Mouse (Mus musculus): Measurements from ENCODE around the gene B230217C12Rik. TPM values are rescaled to one million over a fixed set of nuclear protein-coding genes. Genes with fewer than 3 reads are reported as not detected.
"Not testable (repeated sequence)": the region's sequence is repeated elsewhere in the genome, so short reads cannot be mapped to it uniquely, and the experiment has no call there.

The B230217C12Rik gene
- polyA plus RNA-seq, 1 experiment from 2014 or later: 15.0 TPM

GRCm38 (mm10) chr11:97851601-97852000 is 11.0 kb downstream of the B230217C12Rik start:
- Histone ChIP-seq H3K27me3 (ENCODE audit: control insufficient read depth, insufficient read depth, low read length) (no peaks in the 10 kb centered on the region), H3K9ac (ENCODE audit: low read length) (no peak overlapping the region), H3K4me3 (ENCODE audit: low read depth, low read length) (no peak overlapping the region), H3K36me3 (ENCODE audit: control insufficient read depth, insufficient read depth, low read length) (no peaks in the 10 kb centered on the region), H3K4me1 (ENCODE audit: control insufficient read depth, insufficient read depth, low read length) (no peaks in the 10 kb centered on the region), H3K4me2 (ENCODE audit: low read depth) (no peak overlapping the region), H3K27ac (ENCODE audit: low read depth, low read length) (no peak overlapping the region), H3K9me3 (ENCODE audit: control insufficient read depth, low read length) (no peaks in the 10 kb centered on the region)
- 87% methylated on average over 2 of the region's 2 CpGs for WGBS
- DNase-seq (ENCODE audit: low spot score): no peak
- ATAC-seq (ENCODE audit: insufficient read depth, low FRiP score, low TSS enrichment): no peak

GRCm38 (mm10) chr11:97855473-97855872 is 14.9 kb downstream of the B230217C12Rik start:
- Histone ChIP-seq H3K27ac (ENCODE audit: low read depth, low read length) (no peak overlapping the region), H3K9ac (ENCODE audit: low read length) (no peak overlapping the region), H3K4me3 (ENCODE audit: low read depth, low read length) (no peak overlapping the region), H3K4me1 (ENCODE audit: control insufficient read depth, insufficient read depth, low read length) (no peaks in the 10 kb centered on the region), H3K9me3 (ENCODE audit: control insufficient read depth, low read length) (no peaks in the 10 kb centered on the region), H3K36me3 (ENCODE audit: control insufficient read depth, insufficient read depth, low read length) (no peaks in the 10 kb centered on the region), H3K4me2 (ENCODE audit: low read depth) (no peak overlapping the region), H3K27me3 (ENCODE audit: control insufficient read depth, insufficient read depth, low read length) (no peaks in the 10 kb centered on the region)
- ATAC-seq (ENCODE audit: insufficient read depth, low FRiP score, low TSS enrichment) (no peak), DNase-seq (ENCODE audit: low spot score) (no peak)
- 97% methylated on average over 2 of the region's 2 CpGs for WGBS

- Histone ChIP-seq H3K4me3 (ENCODE audit: low read depth, low read length) (no peak overlapping the region), H3K4me1 (ENCODE audit: control insufficient read depth, insufficient read depth, low read length) (no peaks in the 10 kb centered on the region), H3K27me3 (ENCODE audit: control insufficient read depth, insufficient read depth, low read length) (no peaks in the 10 kb centered on the region), H3K4me2 (ENCODE audit: low read depth) (no peak overlapping the region), H3K27ac (ENCODE audit: low read depth, low read length) (no peak overlapping the region), H3K36me3 (ENCODE audit: control insufficient read depth, insufficient read depth, low read length) (no peaks in the 10 kb centered on the region), H3K9me3 (ENCODE audit: control insufficient read depth, low read length) (no peaks in the 10 kb centered on the region), H3K9ac (ENCODE audit: low read length) (no peak overlapping the region)
- ATAC-seq (ENCODE audit: insufficient read depth, low FRiP score, low TSS enrichment) (no peak), DNase-seq (ENCODE audit: low spot score) (no peak)
- WGBS: 80% methylated on average over 2 of the region's 2 CpGs
Measured at GRCm38 (mm10) chr11:97862148-97862547, 21.6 kb downstream of the B230217C12Rik start.

GRCm38 (mm10) chr11:97865421-97865820 is 24.8 kb downstream of the B230217C12Rik start:
- H3K4me3 ChIP-seq (ENCODE audit: low read depth, low read length): no peak overlapping the region
- no peak overlapping the region for H3K4me2 ChIP-seq (ENCODE audit: low read depth)
- no peaks in the 10 kb centered on the region for H3K36me3 ChIP-seq (ENCODE audit: control insufficient read depth, insufficient read depth, low read length)
- no peak overlapping the region for H3K27ac ChIP-seq (ENCODE audit: low read depth, low read length)
- H3K4me1 ChIP-seq (ENCODE audit: control insufficient read depth, insufficient read depth, low read length): no peaks in the 10 kb centered on the region
- WGBS: 93% methylated on average over 5 of the region's 5 CpGs
- H3K27me3 ChIP-seq (ENCODE audit: control insufficient read depth, insufficient read depth, low read length): no peaks in the 10 kb centered on the region
- ATAC-seq (ENCODE audit: insufficient read depth, low FRiP score, low TSS enrichment) (no peak), DNase-seq (ENCODE audit: low spot score) (no peak)
- no peak overlapping the region for H3K9ac ChIP-seq (ENCODE audit: low read length)
- H3K9me3 ChIP-seq (ENCODE audit: control insufficient read depth, low read length): no peaks in the 10 kb centered on the region

GRCm38 (mm10) chr11:97866091-97866888 is 25.7 kb downstream of the B230217C12Rik start:
- Histone ChIP-seq H3K4me1 (ENCODE audit: control insufficient read depth, insufficient read depth, low read length) (no peaks in the 10 kb centered on the region), H3K27me3 (ENCODE audit: control insufficient read depth, insufficient read depth, low read length) (no peaks in the 10 kb centered on the region), H3K9me3 (ENCODE audit: control insufficient read depth, low read length) (no peaks in the 10 kb centered on the region), H3K27ac (ENCODE audit: low read depth, low read length) (no peak overlapping the region), H3K9ac (ENCODE audit: low read length) (no peak overlapping the region), H3K4me3 (ENCODE audit: low read depth, low read length) (no peak overlapping the region), H3K36me3 (ENCODE audit: control insufficient read depth, insufficient read depth, low read length) (no peaks in the 10 kb centered on the region), H3K4me2 (ENCODE audit: low read depth) (no peak overlapping the region)
- DNase-seq (ENCODE audit: low spot score) (no peak), ATAC-seq (ENCODE audit: insufficient read depth, low FRiP score, low TSS enrichment) (no peak)
- WGBS: 85% methylated on average over 3 of the region's 3 CpGs

- Histone ChIP-seq H3K4me1 (ENCODE audit: control insufficient read depth, insufficient read depth, low read length) (no peaks in the 10 kb centered on the region), H3K9ac (ENCODE audit: low read length) (no peak overlapping the region), H3K4me3 (ENCODE audit: low read depth, low read length) (no peak overlapping the region), H3K27ac (ENCODE audit: low read depth, low read length) (no peak overlapping the region), H3K36me3 (ENCODE audit: control insufficient read depth, insufficient read depth, low read length) (no peaks in the 10 kb centered on the region), H3K27me3 (ENCODE audit: control insufficient read depth, insufficient read depth, low read length) (no peaks in the 10 kb centered on the region), H3K9me3 (ENCODE audit: control insufficient read depth, low read length) (no peaks in the 10 kb centered on the region), H3K4me2 (ENCODE audit: low read depth) (no peak overlapping the region)
- DNase-seq (ENCODE audit: low spot score): no peak
- ATAC-seq (ENCODE audit: insufficient read depth, low FRiP score, low TSS enrichment): no peak
- WGBS: 88% methylated on average over 3 of the region's 3 CpGs
Measured at GRCm38 (mm10) chr11:97867591-97867990, 27.0 kb downstream of the B230217C12Rik start.

GRCm38 (mm10) chr11:97872378-97872777 is 31.8 kb downstream of the B230217C12Rik start:
- H3K27me3 ChIP-seq (ENCODE audit: control insufficient read depth, insufficient read depth, low read length); H3K27ac ChIP-seq (ENCODE audit: low read depth, low read length); H3K4me3 ChIP-seq (ENCODE audit: low read depth, low read length); H3K9me3 ChIP-seq (ENCODE audit: control insufficient read depth, low read length); DNase-seq (ENCODE audit: low spot score); H3K9ac ChIP-seq (ENCODE audit: low read length); ATAC-seq (ENCODE audit: insufficient read depth, low FRiP score, low TSS enrichment); H3K4me1 ChIP-seq (ENCODE audit: control insufficient read depth, insufficient read depth, low read length); H3K4me2 ChIP-seq (ENCODE audit: low read depth); H3K36me3 ChIP-seq (ENCODE audit: control insufficient read depth, insufficient read depth, low read length): not testable (repeated sequence)
- WGBS: 95% methylated on average over 5 of the region's 5 CpGs

GRCm38 (mm10) chr11:97874396-97874795 is 33.8 kb downstream of the B230217C12Rik start:
- Histone ChIP-seq H3K36me3 (ENCODE audit: control insufficient read depth, insufficient read depth, low read length) (no peaks in the 10 kb centered on the region), H3K4me2 (ENCODE audit: low read depth) (no peak overlapping the region), H3K27ac (ENCODE audit: low read depth, low read length) (no peak overlapping the region), H3K4me3 (ENCODE audit: low read depth, low read length) (no peak overlapping the region), H3K9me3 (ENCODE audit: control insufficient read depth, low read length) (no peaks in the 10 kb centered on the region), H3K4me1 (ENCODE audit: control insufficient read depth, insufficient read depth, low read length) (no peaks in the 10 kb centered on the region), H3K9ac (ENCODE audit: low read length) (no peak overlapping the region), H3K27me3 (ENCODE audit: control insufficient read depth, insufficient read depth, low read length) (no peaks in the 10 kb centered on the region)
- ATAC-seq (ENCODE audit: insufficient read depth, low FRiP score, low TSS enrichment) (no peak), DNase-seq (ENCODE audit: low spot score) (no peak)
- WGBS: 93% methylated on average over 1 of the region's 1 CpGs

GRCm38 (mm10) chr11:97877341-97877740 is 36.8 kb downstream of the B230217C12Rik start:
- no peak overlapping the region for H3K27ac ChIP-seq (ENCODE audit: low read depth, low read length)
- H3K4me2 ChIP-seq (ENCODE audit: low read depth): no peak overlapping the region
- H3K4me3 ChIP-seq (ENCODE audit: low read depth, low read length): no peak overlapping the region
- H3K36me3 ChIP-seq (ENCODE audit: control insufficient read depth, insufficient read depth, low read length): no peaks in the 10 kb centered on the region
- no peak overlapping the region for H3K9ac ChIP-seq (ENCODE audit: low read length)
- ATAC-seq (ENCODE audit: insufficient read depth, low FRiP score, low TSS enrichment) (no peak), DNase-seq (ENCODE audit: low spot score) (no peak)
- no peaks in the 10 kb centered on the region for H3K9me3 ChIP-seq (ENCODE audit: control insufficient read depth, low read length)
- H3K27me3 ChIP-seq (ENCODE audit: control insufficient read depth, insufficient read depth, low read length): no peaks in the 10 kb centered on the region
- 76% methylated on average over 2 of the region's 2 CpGs for WGBS
- H3K4me1 ChIP-seq (ENCODE audit: control insufficient read depth, insufficient read depth, low read length): no peaks in the 10 kb centered on the region
